Mouse (Mus musculus): ENCODE measurements around the gene Zfp524. TPM values are rescaled to one million over a fixed set of nuclear protein-coding genes. Genes with fewer than 3 reads are reported as not detected.

Zfp524 gene
- polyA plus RNA-seq (2014; fragmentation: Nextera tagmentation; extraction: Ambion mirVana) = 9.3 and 9.6 TPM in 2 replicates

DNA sequence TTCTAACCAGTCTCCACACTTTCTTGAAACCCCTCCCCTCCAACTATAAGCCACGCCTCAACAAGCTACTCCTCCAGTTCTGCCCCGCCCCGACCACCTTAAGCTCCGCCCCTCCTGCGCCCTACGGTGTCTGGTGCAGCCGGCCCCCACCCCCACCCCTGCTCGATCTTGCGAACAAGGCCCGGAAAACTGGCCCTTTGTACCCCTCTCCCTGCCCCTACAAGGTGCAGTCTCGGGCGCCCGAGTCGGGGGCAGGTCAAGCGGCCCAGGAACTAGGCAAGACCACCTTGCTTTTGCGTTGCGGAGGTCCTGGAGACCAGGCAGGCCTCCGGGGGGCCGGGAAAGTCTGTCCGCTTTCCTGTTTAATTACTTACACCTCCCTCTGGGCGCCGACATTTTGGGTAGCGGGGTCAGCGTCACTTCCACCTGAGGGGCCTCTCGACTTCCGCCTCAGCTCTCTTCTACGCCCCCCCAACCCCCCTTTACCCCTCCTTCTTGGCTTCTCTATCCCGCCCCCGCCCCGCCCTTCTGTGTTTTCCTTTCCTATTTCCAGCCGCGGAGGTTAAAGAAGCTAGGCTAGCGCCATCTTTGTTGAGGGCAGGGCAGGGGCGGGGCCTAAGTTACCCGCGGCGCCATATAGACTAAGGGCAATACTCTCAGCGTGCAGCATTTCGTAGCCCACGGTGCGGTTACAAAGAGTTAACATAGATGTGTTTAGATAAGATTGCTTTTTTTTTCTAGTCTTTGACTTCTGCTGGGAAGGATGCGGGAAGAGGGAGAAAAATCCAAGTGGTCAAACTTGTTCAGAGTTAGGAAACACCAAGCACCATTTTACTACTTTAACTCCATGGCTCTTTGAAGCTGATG is at the start of gene Zfp524, which contains the start of gene Fiz1:
TSS of gene Zfp524 (plus strand) at position 165 of the 867 bp plus-strand sequence.
TSS of gene Fiz1 (minus strand) at position 447 of the 867 bp plus-strand sequence.
- Histone ChIP-seq H3K4me2 (ENCODE audit: low read depth, severe bottlenecking) (peak within 1 kb of the TSS; percentile 47), H3K27me3 (ENCODE audit: control insufficient read depth, insufficient read depth, low read length) (no peaks in the 10 kb centered on the region), H3K4me1 (ENCODE audit: control insufficient read depth, insufficient read depth, low read length) (peaks cover 3% of the 10 kb centered on the region; the same call in 1 of the 2 replicates), H3K9me3 (ENCODE audit: control insufficient read depth, low read length) (no peaks in the 10 kb centered on the region), H3K4me3 (ENCODE audit: low read depth, low read length) (peak within 1 kb of the TSS; percentile 72), H3K9ac (ENCODE audit: low read length) (peak within 1 kb of the TSS; percentile 85), H3K36me3 (ENCODE audit: control insufficient read depth, insufficient read depth, low read length) (peaks cover 28% of the 10 kb centered on the region), H3K27ac (replicated peaks; ENCODE audit: low read depth, low read length) (peak within 1 kb of the TSS; percentile 98)
- DNase-seq (ENCODE audit: low spot score) (peak; percentile 95), ATAC-seq (ENCODE audit: insufficient number of reproducible peaks, low FRiP score, low TSS enrichment, low read depth) (peak; percentile 77)
- under 1% methylated on average over 42 of the region's 42 CpGs for WGBS

DNA sequence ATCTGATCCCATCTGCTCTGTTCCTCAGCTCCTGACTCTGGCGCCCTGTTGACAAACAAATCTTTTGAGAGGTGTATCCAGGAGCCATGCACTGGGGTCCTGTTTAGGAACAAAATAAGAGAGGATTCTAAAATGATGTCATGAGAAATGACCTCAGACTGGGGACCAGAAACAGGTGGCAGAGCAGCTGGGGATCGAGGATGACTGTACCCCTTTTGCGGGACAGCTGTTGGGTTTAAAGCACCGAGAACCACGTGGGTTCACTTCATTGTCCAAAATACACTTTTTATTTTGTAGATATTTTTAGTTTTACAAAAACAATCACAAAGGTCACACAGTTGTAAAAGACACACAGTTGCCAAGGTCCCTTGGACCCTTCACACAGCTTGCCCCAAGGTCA is 49.2 kb upstream of the Zfp524 start:
- Histone ChIP-seq H3K9me3 (ENCODE audit: control insufficient read depth, low read length) (no peaks in the 10 kb centered on the region), H3K4me1 (ENCODE audit: control insufficient read depth, insufficient read depth, low read length) (no peaks in the 10 kb centered on the region), H3K4me3 (ENCODE audit: low read depth, low read length) (no peak overlapping the region), H3K27me3 (ENCODE audit: control insufficient read depth, insufficient read depth, low read length) (no peaks in the 10 kb centered on the region), H3K9ac (ENCODE audit: low read length) (no peak overlapping the region), H3K4me2 (ENCODE audit: low read depth, severe bottlenecking) (no peak overlapping the region), H3K27ac (replicated peaks; ENCODE audit: low read depth, low read length) (no peak overlapping the region), H3K36me3 (ENCODE audit: control insufficient read depth, insufficient read depth, low read length) (no peaks in the 10 kb centered on the region)
- 87% methylated on average over 5 of the region's 5 CpGs for WGBS
- ATAC-seq (ENCODE audit: insufficient number of reproducible peaks, low FRiP score, low TSS enrichment, low read depth) (no peak), DNase-seq (ENCODE audit: low spot score) (no peak)

- Histone ChIP-seq H3K4me3 (ENCODE audit: low read depth, low read length) (no peak within 1 kb of the TSS), H3K4me2 (ENCODE audit: low read depth, severe bottlenecking) (no peak within 1 kb of the TSS), H3K9ac (ENCODE audit: low read length) (no peak within 1 kb of the TSS), H3K36me3 (ENCODE audit: control insufficient read depth, insufficient read depth, low read length) (no peaks in the 10 kb centered on the region), H3K9me3 (ENCODE audit: control insufficient read depth, low read length) (no peaks in the 10 kb centered on the region), H3K27me3 (ENCODE audit: control insufficient read depth, insufficient read depth, low read length) (no peaks in the 10 kb centered on the region), H3K27ac (replicated peaks; ENCODE audit: low read depth, low read length) (no peak within 1 kb of the TSS), H3K4me1 (ENCODE audit: control insufficient read depth, insufficient read depth, low read length) (no peaks in the 10 kb centered on the region)
- ATAC-seq (ENCODE audit: insufficient number of reproducible peaks, low FRiP score, low TSS enrichment, low read depth) = no peak
- DNase-seq (ENCODE audit: low spot score) = no peak
- 51% methylated on average over 6 of the region's 6 CpGs for WGBS
These were observed 43.1 kb upstream of the Zfp524 start, which contains the start of gene Sbk3 for GRCm38 (mm10) chr7:4971068-4971467. TSS of gene Sbk3 (minus strand) at chr7:4971168.

DNA sequence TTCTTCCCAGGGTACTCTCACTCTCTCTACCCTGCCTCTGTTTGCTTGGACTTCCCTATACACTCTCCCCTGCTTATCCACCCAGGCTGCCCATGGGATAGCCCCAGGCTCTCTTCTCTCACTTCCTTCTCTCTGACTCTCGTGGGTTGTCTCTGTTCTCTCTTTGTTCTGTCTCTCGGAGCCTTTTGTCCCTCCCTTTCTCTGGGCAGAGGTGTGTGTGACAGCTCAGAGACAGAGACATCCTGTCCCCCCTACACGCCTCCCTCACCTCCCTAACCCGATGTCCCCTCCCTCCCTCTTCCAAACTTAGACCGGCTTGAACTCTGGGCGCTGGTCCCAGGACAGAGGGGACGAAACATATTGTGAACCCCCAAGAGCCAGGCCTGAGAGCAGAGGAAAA is 42.5 kb upstream of the Zfp524 start:
- H3K9me3 ChIP-seq (ENCODE audit: control insufficient read depth, low read length) = 0 out of 2 replicates have a peak, but pooled peaks cover under 1% of the 10 kb centered on the region
- H3K27ac ChIP-seq (replicated peaks; ENCODE audit: low read depth, low read length) = no peak overlapping the region
- no peak overlapping the region for H3K4me2 ChIP-seq (ENCODE audit: low read depth, severe bottlenecking)
- WGBS = 24% methylated on average over 7 of the region's 7 CpGs
- H3K4me3 ChIP-seq (ENCODE audit: low read depth, low read length) = no peak overlapping the region
- no peak overlapping the region for H3K9ac ChIP-seq (ENCODE audit: low read length)
- H3K36me3 ChIP-seq (ENCODE audit: control insufficient read depth, insufficient read depth, low read length) = no peaks in the 10 kb centered on the region
- H3K4me1 ChIP-seq (ENCODE audit: control insufficient read depth, insufficient read depth, low read length) = no peaks in the 10 kb centered on the region
- DNase-seq (ENCODE audit: low spot score) (no peak), ATAC-seq (ENCODE audit: insufficient number of reproducible peaks, low FRiP score, low TSS enrichment, low read depth) (no peak)
- no peaks in the 10 kb centered on the region for H3K27me3 ChIP-seq (ENCODE audit: control insufficient read depth, insufficient read depth, low read length)

- DNase-seq (ENCODE audit: low spot score) = no peak
- Histone ChIP-seq H3K27ac (replicated peaks; ENCODE audit: low read depth, low read length) (no peak overlapping the region), H3K4me2 (ENCODE audit: low read depth, severe bottlenecking) (no peak overlapping the region), H3K36me3 (ENCODE audit: control insufficient read depth, insufficient read depth, low read length) (no peaks in the 10 kb centered on the region), H3K4me1 (ENCODE audit: control insufficient read depth, insufficient read depth, low read length) (no peaks in the 10 kb centered on the region), H3K9ac (ENCODE audit: low read length) (no peak overlapping the region), H3K4me3 (ENCODE audit: low read depth, low read length) (no peak overlapping the region), H3K9me3 (ENCODE audit: control insufficient read depth, low read length) (0 out of 2 replicates have a peak, but pooled peaks cover 3% of the 10 kb centered on the region), H3K27me3 (ENCODE audit: control insufficient read depth, insufficient read depth, low read length) (no peaks in the 10 kb centered on the region)
- WGBS = 68% methylated on average over 18 of the region's 18 CpGs
- no peak for ATAC-seq (ENCODE audit: insufficient number of reproducible peaks, low FRiP score, low TSS enrichment, low read depth)
These were observed 41.7 kb upstream of the Zfp524 start for GRCm38 (mm10) chr7:4972321-4973047.

DNA sequence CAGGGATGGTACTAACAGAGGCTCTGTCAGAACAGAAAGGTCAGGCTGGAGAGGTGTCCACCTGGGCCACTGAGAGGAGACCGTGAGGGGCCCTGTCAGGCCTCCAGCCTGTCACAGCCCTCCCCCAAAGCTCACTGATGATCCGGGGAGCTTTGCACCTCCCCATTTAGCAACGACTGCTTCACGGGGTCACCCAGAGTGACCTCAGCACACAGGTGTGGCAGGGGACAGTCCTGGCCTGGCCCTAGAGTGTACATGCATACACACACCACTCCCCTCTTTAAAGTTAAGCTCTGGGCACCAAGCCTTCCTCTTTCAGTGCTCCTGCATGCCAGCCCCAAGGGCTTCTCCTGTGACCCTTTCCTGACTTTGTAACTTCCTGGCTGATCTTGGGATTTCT is 38.8 kb upstream of the Zfp524 start:
- Histone ChIP-seq H3K36me3 (ENCODE audit: control insufficient read depth, insufficient read depth, low read length) (no peaks in the 10 kb centered on the region), H3K4me1 (ENCODE audit: control insufficient read depth, insufficient read depth, low read length) (no peaks in the 10 kb centered on the region), H3K4me2 (ENCODE audit: low read depth, severe bottlenecking) (no peak overlapping the region), H3K9ac (ENCODE audit: low read length) (no peak overlapping the region), H3K9me3 (ENCODE audit: control insufficient read depth, low read length) (0 out of 2 replicates have a peak, but pooled peaks cover 3% of the 10 kb centered on the region), H3K4me3 (ENCODE audit: low read depth, low read length) (no peak overlapping the region), H3K27me3 (ENCODE audit: control insufficient read depth, insufficient read depth, low read length) (no peaks in the 10 kb centered on the region), H3K27ac (replicated peaks; ENCODE audit: low read depth, low read length) (no peak overlapping the region)
- WGBS = 52% methylated on average over 4 of the region's 4 CpGs
- DNase-seq (ENCODE audit: low spot score) (no peak), ATAC-seq (ENCODE audit: insufficient number of reproducible peaks, low FRiP score, low TSS enrichment, low read depth) (no peak)

GRCm38 (mm10) chr7:4976832-4977231 is 37.4 kb upstream of the Zfp524 start:
- ATAC-seq (ENCODE audit: insufficient number of reproducible peaks, low FRiP score, low TSS enrichment, low read depth) = no peak
- DNase-seq (ENCODE audit: low spot score) = no peak
- Histone ChIP-seq H3K27me3 (ENCODE audit: control insufficient read depth, insufficient read depth, low read length) (no peaks in the 10 kb centered on the region), H3K4me1 (ENCODE audit: control insufficient read depth, insufficient read depth, low read length) (no peaks in the 10 kb centered on the region), H3K27ac (replicated peaks; ENCODE audit: low read depth, low read length) (no peak overlapping the region), H3K9ac (ENCODE audit: low read length) (no peak overlapping the region), H3K9me3 (ENCODE audit: control insufficient read depth, low read length) (0 out of 2 replicates have a peak, but pooled peaks cover 3% of the 10 kb centered on the region), H3K4me3 (ENCODE audit: low read depth, low read length) (no peak overlapping the region), H3K36me3 (ENCODE audit: control insufficient read depth, insufficient read depth, low read length) (no peaks in the 10 kb centered on the region), H3K4me2 (ENCODE audit: low read depth, severe bottlenecking) (no peak overlapping the region)
- 92% methylated on average over 7 of the region's 7 CpGs for WGBS

GRCm38 (mm10) chr7:4988250-4988649 is 26.0 kb upstream of the Zfp524 start:
- Histone ChIP-seq H3K27me3 (ENCODE audit: control insufficient read depth, insufficient read depth, low read length) (peaks cover 5% of the 10 kb centered on the region), H3K27ac (replicated peaks; ENCODE audit: low read depth, low read length) (no peak overlapping the region), H3K36me3 (ENCODE audit: control insufficient read depth, insufficient read depth, low read length) (no peaks in the 10 kb centered on the region; the same call in none of the 2 replicates), H3K4me2 (ENCODE audit: low read depth, severe bottlenecking) (no peak overlapping the region), H3K9me3 (ENCODE audit: control insufficient read depth, low read length) (no peaks in the 10 kb centered on the region; the same call in 1 of the 2 replicates), H3K9ac (ENCODE audit: low read length) (no peak overlapping the region), H3K4me3 (ENCODE audit: low read depth, low read length) (no peak overlapping the region), H3K4me1 (ENCODE audit: control insufficient read depth, insufficient read depth, low read length) (no peaks in the 10 kb centered on the region)
- DNase-seq (ENCODE audit: low spot score) = no peak
- WGBS = 76% methylated on average over 2 of the region's 2 CpGs
- no peak for ATAC-seq (ENCODE audit: insufficient number of reproducible peaks, low FRiP score, low TSS enrichment, low read depth)

All from limb, embryonic 11.5 days (tissue).